Mouse (Mus musculus): ENCODE data around the gene Fgfr2.

Gene Fgfr2

DNA sequence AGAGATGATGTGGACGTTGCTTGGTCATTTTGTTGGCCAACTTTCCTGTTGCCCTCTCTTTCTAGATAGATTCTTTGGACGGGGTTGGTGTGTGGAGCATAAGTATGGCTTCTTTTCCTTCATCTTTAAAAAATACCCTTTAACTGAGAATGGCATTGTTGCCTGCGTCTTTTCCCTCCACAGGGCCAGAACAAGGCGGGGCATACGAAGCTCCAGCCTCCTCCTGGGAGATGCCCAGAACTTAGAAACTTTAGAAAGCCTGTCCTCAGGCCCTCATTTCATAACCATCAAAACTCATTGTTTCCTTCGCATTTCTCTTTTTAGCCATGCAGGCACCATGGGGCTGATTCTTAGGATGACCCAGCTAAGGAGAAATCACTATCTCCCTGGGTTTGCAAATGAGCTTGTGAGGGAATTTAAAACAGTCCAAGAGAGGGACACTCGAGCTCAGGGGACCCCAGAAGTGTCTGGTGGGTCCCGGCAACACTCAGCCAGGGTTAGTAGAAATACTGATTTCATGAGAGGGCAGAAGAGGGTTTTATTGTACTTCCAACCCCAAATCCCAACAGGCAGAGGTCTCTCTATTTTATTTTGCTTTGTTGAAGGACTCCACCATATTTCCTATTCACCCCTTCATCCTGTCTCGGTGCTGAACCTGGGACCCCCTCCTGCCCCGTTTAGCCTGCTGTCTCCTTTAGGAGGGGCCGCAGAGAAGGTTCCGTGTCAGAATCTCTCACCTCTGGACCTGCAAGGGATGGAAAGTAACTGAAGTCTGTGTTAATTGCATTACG lies 2754.9 kb downstream of the Fgfr2 start:
- DNase-seq (ENCODE audit: low read depth in 2 of 2, low spot score in 2 of 2): no peak

DNA sequence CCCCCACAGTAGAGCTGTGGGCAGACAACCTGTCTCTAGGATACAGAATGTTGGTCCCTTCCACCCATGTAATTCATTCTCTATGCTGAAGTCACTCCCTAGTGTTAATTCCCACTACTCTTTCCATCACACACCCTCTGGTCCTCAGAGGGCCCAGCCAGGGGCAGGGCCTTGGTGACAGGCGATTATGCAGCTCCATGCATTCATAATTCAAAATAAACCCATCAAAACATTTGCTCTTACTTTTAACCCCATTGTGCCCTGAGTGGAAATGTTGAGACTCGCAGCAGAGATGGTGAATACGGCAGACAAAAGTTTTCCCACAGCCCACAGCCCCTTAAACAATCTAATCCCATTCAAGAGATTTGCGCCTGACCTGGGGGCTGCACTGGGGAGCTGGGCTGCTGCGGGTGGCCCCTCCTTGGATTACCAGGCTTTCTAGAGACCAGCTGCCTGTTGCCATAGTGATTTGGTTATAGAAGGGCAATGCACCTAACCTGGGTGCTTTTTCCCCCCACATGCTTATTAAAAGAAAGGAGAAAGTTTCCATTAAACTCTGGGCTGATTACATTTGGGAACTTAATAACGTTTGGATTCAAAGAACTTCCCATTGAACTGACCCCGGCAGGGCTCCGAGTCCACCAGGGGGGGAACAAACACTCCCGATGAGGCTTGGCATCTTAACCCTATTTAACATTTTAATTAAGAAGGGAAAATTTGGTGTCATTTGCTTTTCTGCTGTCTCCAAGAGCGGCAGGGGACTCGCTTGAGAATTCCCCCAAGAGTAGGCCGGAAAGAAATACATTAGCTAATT lies 2755.7 kb downstream of the Fgfr2 start:
- DNase-seq (ENCODE audit: low read depth in 2 of 2, low spot score in 2 of 2): no peak

- DNase-seq (ENCODE audit: low read depth in 2 of 2, low spot score in 2 of 2): no peak
Observed at GRCm38 (mm10) chr7:130365711-130366110, 2757.4 kb downstream of the Fgfr2 start.

DNA sequence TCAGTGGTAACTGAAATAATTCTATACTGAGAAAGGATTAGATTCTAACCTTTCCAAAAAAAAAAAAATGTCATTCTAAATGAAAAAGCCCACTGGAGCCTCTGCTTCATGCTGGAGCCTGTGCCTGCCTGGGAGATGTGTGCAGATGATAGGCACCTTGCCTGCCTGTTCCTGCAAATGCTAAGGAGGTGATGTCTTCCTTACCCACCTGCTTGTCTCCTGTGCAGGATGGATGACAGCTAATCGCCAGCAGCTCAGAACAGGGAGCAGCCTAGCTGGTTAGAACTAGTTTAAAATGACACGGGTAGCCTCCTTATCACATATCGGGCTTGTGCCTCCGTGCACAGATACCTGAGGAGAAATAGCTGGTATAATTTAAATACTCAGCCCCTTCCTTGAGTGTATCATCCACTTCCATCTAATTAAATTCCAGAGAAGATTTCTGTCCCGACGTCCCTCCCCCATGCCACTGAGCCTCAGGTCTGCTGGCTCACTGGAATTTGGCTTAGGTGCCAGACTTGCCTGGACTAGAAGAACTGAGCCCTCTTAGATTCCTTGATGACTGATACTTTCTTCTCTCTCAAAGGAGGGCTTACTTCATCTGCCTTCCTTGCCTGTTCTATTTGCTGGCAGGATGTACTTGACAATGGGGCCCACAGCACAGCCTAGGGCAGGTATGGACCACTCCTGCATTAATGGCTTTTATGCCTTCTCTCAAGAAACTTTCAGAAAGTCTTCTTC lies 2782.6 kb downstream of the Fgfr2 start:
- no peak for DNase-seq (ENCODE audit: low read depth in 2 of 2, low spot score in 2 of 2)

- no peak for DNase-seq (ENCODE audit: low read depth in 2 of 2, low spot score in 2 of 2)
Observed at GRCm38 (mm10) chr7:130337601-130338000, 2785.5 kb downstream of the Fgfr2 start.

GRCm38 (mm10) chr7:130335440-130336051 lies 2787.6 kb downstream of the Fgfr2 start:
- no peak for DNase-seq (ENCODE audit: low read depth in 2 of 2, low spot score in 2 of 2)

DNA sequence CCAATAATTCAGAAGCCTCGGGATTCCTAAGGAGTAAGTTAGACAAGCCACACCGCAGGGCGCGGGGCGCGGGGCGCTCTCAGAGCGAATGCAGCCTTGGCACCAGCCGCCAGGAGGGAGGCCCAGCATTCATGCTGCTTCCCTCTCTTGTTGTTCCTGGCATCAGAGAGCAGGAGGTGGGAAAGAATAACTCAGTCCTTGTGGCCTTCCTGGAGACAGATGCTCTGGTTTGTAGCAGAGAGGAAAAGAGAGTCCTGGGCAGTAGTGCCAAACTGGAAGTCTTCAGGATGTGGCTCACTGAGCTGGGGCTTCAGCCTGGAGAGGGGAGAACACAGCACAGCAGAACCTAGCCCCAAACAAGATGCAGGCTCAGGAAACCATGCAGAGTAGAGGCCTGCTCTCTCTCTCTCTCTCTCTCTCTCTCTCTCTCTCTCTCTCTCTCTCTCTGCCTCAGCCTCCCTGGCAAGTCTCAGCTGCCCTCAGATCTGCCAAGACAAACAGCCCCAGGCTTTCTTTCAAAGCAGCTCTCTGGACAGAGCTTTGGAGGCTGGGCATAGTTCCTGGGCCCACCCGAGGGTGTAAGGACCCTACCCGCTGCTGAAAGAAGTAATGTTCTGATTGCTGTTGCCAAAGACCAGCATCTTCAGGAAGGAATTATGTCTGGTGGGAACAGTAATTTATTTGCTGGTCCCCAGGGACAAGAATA lies 2790.5 kb downstream of the Fgfr2 start:
- DNase-seq (ENCODE audit: low read depth in 2 of 2, low spot score in 2 of 2): no peak

- no peak for DNase-seq (ENCODE audit: low read depth in 2 of 2, low spot score in 2 of 2)
Observed at GRCm38 (mm10) chr7:130327603-130328365, 2795.4 kb downstream of the Fgfr2 start.

GRCm38 (mm10) chr7:130325983-130326433 lies 2797.1 kb downstream of the Fgfr2 start:
- no peak for DNase-seq (ENCODE audit: low read depth in 2 of 2, low spot score in 2 of 2)

DNA sequence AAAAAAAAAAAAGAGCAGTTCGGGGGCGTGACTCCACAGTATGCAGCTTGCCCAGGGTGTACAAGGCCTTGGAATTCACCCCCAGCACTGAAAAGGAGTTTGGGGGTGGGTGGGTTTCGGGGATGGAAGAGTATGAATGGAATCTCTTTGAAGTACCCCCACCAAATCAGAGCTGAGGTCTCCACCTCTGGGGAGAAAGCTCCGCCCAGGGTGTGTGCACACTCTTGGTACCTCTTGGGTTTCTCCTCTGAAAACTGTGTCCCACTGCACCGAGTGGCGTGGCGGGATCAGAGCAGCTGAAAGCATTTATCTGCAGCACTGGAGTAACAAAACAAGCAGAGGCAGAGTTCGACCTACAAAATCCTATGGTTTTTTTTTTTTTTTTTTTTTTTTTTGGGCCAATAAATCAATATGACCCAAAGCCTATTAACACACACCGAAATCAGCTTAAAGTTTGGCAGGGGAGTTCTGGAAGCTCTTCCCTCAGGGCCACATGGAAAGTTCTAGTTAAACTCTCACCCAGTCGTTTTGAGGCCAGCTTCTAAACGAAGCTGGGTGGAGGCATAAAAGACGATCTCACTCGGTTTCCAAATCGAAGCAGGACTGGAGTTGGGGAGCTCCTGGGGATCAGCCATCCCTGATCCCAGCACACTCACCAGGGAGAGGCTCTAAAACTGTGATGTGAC lies 2798.3 kb downstream of the Fgfr2 start:
- no peak for DNase-seq (ENCODE audit: low read depth in 2 of 2, low spot score in 2 of 2)

DNA sequence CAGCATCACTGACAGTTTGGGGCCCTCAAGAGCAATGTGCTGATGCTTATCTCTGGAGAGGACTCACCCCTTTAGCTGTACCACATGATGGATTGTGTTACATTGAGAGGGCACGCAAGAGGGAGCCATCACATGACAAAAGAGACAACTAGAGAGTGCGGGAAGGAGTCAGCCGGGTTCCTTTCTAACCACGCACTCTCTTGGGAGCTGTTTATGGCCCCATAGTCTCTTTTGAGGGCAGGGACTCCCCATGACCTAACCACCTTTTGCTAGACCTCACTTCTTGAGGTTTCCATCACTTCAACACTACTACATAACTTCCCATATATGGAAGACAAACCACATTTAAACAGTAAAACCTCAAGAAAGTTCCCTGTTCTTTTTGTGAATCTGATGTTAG lies 2799.4 kb downstream of the Fgfr2 start:
- no peak for DNase-seq (ENCODE audit: low read depth in 2 of 2, low spot score in 2 of 2)

DNA sequence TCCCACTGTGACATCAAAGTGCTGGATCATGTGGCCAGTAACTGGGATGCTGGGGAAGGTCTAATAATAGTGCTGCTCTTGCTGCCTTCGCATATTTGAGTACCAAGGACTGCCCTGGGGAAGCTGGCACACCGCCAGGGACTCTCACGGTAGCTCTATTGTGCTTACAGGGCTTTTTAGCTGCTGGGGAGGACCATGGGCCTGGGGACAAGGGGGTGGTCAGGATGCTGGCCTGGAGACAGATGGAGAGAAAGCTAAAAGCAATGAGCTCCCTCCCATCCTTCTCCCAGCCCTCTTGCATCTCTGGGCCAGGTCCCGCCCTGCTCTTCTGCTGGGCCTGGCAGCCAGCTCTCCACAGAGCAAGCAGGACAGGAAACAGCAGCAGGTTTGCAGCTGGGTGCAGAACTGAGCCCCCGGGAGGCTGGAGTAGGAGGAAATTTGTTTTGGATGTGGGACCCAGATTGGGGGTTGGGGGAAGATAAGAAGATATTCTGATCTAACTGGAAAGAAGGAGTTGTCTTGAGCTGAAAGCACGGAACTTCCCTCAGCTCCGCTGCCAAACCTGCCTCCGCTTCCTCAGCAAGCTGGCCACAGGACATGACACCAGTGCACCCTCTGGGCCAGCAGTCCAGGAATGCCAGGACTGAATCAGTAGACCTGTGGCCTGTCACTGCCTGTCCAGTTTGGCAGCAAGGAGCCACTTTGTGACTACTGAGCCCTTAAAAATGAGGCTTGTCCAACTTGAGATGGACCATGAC lies 2803.2 kb downstream of the Fgfr2 start:
- DNase-seq (ENCODE audit: low read depth in 2 of 2, low spot score in 2 of 2): no peak

GRCm38 (mm10) chr7:130316294-130316693 lies 2806.9 kb downstream of the Fgfr2 start:
- DNase-seq (ENCODE audit: low read depth in 2 of 2, low spot score in 2 of 2): no peak

- no peak for DNase-seq (ENCODE audit: low read depth in 2 of 2, low spot score in 2 of 2)
Observed at GRCm38 (mm10) chr7:130315221-130315620, 2807.9 kb downstream of the Fgfr2 start.

- DNase-seq (ENCODE audit: low read depth in 2 of 2, low spot score in 2 of 2): no peak
Observed at GRCm38 (mm10) chr7:130314658-130315057, 2808.5 kb downstream of the Fgfr2 start.

DNA sequence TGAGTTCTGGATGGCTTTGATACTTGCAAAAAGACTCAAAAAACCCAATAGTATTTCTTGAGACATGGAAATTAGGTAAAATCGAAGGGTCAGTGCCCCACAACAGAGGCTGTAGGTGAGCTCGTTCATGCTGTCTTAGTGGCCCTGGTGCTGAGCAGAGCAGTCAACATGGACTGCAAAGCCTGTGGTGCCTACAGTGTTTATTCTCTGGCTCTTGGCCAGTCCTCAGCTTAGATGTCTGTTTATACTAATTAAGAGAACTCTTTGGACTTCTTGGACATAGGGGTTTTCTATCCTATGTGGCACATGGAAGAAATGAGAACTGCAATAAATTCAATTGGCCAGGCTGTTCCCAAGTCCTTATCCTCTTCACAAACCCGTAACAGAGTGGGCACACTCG lies 2811.8 kb downstream of the Fgfr2 start:
- DNase-seq (ENCODE audit: low read depth in 2 of 2, low spot score in 2 of 2): no peak

DNA sequence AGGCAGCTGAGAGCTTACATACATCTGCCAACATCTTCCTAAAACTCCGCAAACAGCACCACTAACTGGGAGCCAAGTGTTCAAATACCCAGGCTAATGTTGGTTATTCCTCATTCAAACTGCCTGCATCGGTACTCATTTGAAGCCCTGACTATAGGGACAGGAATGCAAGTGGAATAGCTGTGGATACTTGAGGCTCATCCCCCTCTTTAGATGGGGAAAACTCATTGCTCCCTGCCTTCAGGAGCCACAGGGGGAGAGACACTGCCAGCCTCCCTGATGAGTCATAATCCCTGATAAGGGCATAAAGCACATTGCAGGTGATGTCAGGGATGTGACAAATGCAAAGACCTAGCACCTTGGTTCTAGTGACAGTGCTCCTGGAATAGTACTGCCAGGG lies 2814.0 kb downstream of the Fgfr2 start:
- no peak for DNase-seq (ENCODE audit: low read depth in 2 of 2, low spot score in 2 of 2)

- no peak for DNase-seq (ENCODE audit: low read depth in 2 of 2, low spot score in 2 of 2)
Observed at GRCm38 (mm10) chr7:130307036-130307435, 2816.1 kb downstream of the Fgfr2 start.

- no peak for DNase-seq (ENCODE audit: low read depth in 2 of 2, low spot score in 2 of 2)
Observed at GRCm38 (mm10) chr7:130304642-130305041, 2818.5 kb downstream of the Fgfr2 start.
